Mouse (Mus musculus) MEL (cell line): ENCODE results near the gene Lpar3. TPM values are rescaled to one million over a fixed set of nuclear protein-coding genes. Genes with fewer than 3 reads are reported as not detected.

ENCODE experiments used
- DNase-seq: peaks from one replicate; pipeline ENCODE4 v3.0.0; 2011; ENCODE audit warnings: low read depth, low spot score
- H3K27ac ChIP-seq: 2 replicates; pipeline ENCODE4 v1.5.1; 2012; ENCODE audit warnings: low read depth, mild to moderate bottlenecking, control low read depth, low read length, moderate library complexity; ENCODE audit not compliant: control insufficient read depth
- H3K27me3 ChIP-seq, 2 experiments: fragments of 150-350 bp in 1 of 2; sonication (generic) in 1 of 2; 2 replicates each; pipeline ENCODE4 v1.6.1; 2012; ENCODE audit warnings: low read length in 2 of 2, mild to moderate bottlenecking in 2 of 2, improper control_type of control experiment in 1 of 2, moderate library complexity in 1 of 2; ENCODE audit not compliant: insufficient read depth in 2 of 2, control insufficient read depth in 1 of 2
- H3K36me3 ChIP-seq, 2 experiments: 2 replicates each; pipeline ENCODE4 v1.6.1; 2012 to 2014; ENCODE audit warnings: low read length in 2 of 2, improper control_type of control experiment in 1 of 2, inconsistent platforms in 1 of 2, mild to moderate bottlenecking in 1 of 2; ENCODE audit not compliant: insufficient read depth in 2 of 2, control insufficient read depth in 1 of 2
- H3K4me1 ChIP-seq, 2 experiments: fragments of 150-350 bp in 1 of 2; sonication (generic) in 1 of 2; 2 replicates each; pipeline ENCODE4 v1.6.1; 2012; ENCODE audit warnings: low read length in 2 of 2, improper control_type of control experiment in 1 of 2, mild to moderate bottlenecking in 1 of 2; ENCODE audit not compliant: insufficient read depth in 2 of 2, control insufficient read depth in 1 of 2
- H3K4me3 ChIP-seq, 2 experiments: fragments of 150-350 bp in 1 of 2; sonication (generic) in 1 of 2; 2 replicates each; pipeline ENCODE4 v1.5.1; 2012; ENCODE audit warnings: low read depth in 2 of 2, low read length in 2 of 2, mild to moderate bottlenecking in 2 of 2, moderate library complexity in 2 of 2, control low read depth in 1 of 2, improper control_type of control experiment in 1 of 2; ENCODE audit not compliant: control insufficient read depth in 1 of 2, insufficient read depth in 1 of 2
- H3K79me2 ChIP-seq: 2 replicates; pipeline ENCODE4 v1.6.1; 2012; ENCODE audit warnings: mild to moderate bottlenecking, low read length, moderate library complexity; ENCODE audit not compliant: control insufficient read depth, poor library complexity, insufficient read depth
- H3K9ac ChIP-seq: 2 replicates; pipeline ENCODE4 v1.6.1; 2012; ENCODE audit warnings: low read depth, mild to moderate bottlenecking, control low read depth, low read length, moderate library complexity; ENCODE audit not compliant: control insufficient read depth, poor library complexity, severe bottlenecking
- H3K9me3 ChIP-seq: fragments of 150-350 bp; sonication (generic); replicated peaks from 2 replicates; pipeline ENCODE4 v1.6.1; 2012; ENCODE audit warnings: mild to moderate bottlenecking, low read length, improper control_type of control experiment, moderate library complexity; ENCODE audit not compliant: insufficient read depth
- BHLHE40 ChIP-seq: IDR thresholded peaks from 2 replicates; pipeline ENCODE4 v1.6.1; 2012; ENCODE audit warnings: low read depth, mild to moderate bottlenecking, inconsistent platforms, low read length, improper control_type of control experiment, borderline replicate concordance
- CTCF ChIP-seq, 3 experiments: IDR thresholded peaks in 2 of 3; conservative IDR thresholded peaks in 1 of 3; 2 replicates each; pipeline ENCODE4 v1.5.1; 2011 to 2012; ENCODE audit warnings: low read length in 3 of 3, low read depth in 2 of 3, mild to moderate bottlenecking in 2 of 3, improper control_type of control experiment in 1 of 3, inconsistent platforms in 1 of 3, mixed read lengths in 1 of 3, moderate library complexity in 1 of 3; ENCODE audit not compliant: control insufficient read depth in 1 of 3, insufficient read depth in 1 of 3, poor library complexity in 1 of 3, severe bottlenecking in 1 of 3
- E2F4 ChIP-seq: IDR thresholded peaks from 2 replicates; pipeline ENCODE4 v1.6.1; 2011; ENCODE audit warnings: low read depth, low read length, improper control_type of control experiment, borderline replicate concordance
- ELF1 ChIP-seq: IDR thresholded peaks from 2 replicates; pipeline ENCODE4 v1.6.1; 2014; ENCODE audit warnings: low read depth, mild to moderate bottlenecking, inconsistent platforms, low read length, improper control_type of control experiment, moderate library complexity
- EP300 ChIP-seq, 2 experiments: IDR thresholded peaks; 2 replicates each; pipeline ENCODE4 v1.6.1; 2011; ENCODE audit warnings: improper control_type of control experiment in 2 of 2, low read length in 2 of 2, low read depth in 1 of 2, mild to moderate bottlenecking in 1 of 2
- ETS1 ChIP-seq: IDR thresholded peaks from 2 replicates; pipeline ENCODE4 v1.6.1; 2012; ENCODE audit warnings: low read depth, mild to moderate bottlenecking, inconsistent platforms, low read length, improper control_type of control experiment, moderate library complexity
- GABPA ChIP-seq: IDR thresholded peaks from 2 replicates; pipeline ENCODE4 v1.6.1; 2012; ENCODE audit warnings: low read depth, mild to moderate bottlenecking, inconsistent platforms, low read length, improper control_type of control experiment, moderate library complexity
- JUND ChIP-seq: IDR thresholded peaks from 2 replicates; pipeline ENCODE4 v1.6.1; 2011; ENCODE audit warnings: low read depth, mild to moderate bottlenecking, improper control_type of control experiment, low read length
- KAT2A ChIP-seq: conservative IDR thresholded peaks from 2 replicates; pipeline ENCODE4 v1.6.1; 2012; ENCODE audit warnings: low read depth, low read length, improper control_type of control experiment, inconsistent platforms
- MAFK ChIP-seq: IDR thresholded peaks from 2 replicates; pipeline ENCODE4 v1.6.1; 2011; ENCODE audit warnings: low read depth, mild to moderate bottlenecking, low read length, improper control_type of control experiment, borderline replicate concordance
- MAX ChIP-seq: IDR thresholded peaks from 2 replicates; pipeline ENCODE4 v1.6.1; 2011; ENCODE audit warnings: low read length, improper control_type of control experiment
- MEF2A ChIP-seq: IDR thresholded peaks from 2 replicates; pipeline ENCODE4 v1.6.1; 2014; ENCODE audit warnings: low read depth, mild to moderate bottlenecking, inconsistent platforms, low read length, improper control_type of control experiment; ENCODE audit not compliant: poor library complexity, insufficient replicate concordance, severe bottlenecking; ENCODE audit errors: extremely low read depth
- MXI1 ChIP-seq: IDR thresholded peaks from 2 replicates; pipeline ENCODE4 v1.6.1; 2011; ENCODE audit warnings: mild to moderate bottlenecking, low read depth, low read length, improper control_type of control experiment
- MYB ChIP-seq: IDR thresholded peaks from 2 replicates; pipeline ENCODE4 v1.6.1; 2011; ENCODE audit warnings: mild to moderate bottlenecking, low read depth, low read length, improper control_type of control experiment
- MYC ChIP-seq: IDR thresholded peaks from 2 replicates; pipeline ENCODE4 v1.6.1; 2011; ENCODE audit warnings: low read depth, mild to moderate bottlenecking, low read length, improper control_type of control experiment, moderate library complexity
- NRF1 ChIP-seq: IDR thresholded peaks from 2 replicates; pipeline ENCODE4 v1.6.1; 2014; ENCODE audit warnings: low read depth, mild to moderate bottlenecking, inconsistent platforms, low read length, improper control_type of control experiment, moderate library complexity; ENCODE audit not compliant: poor library complexity, insufficient read depth, severe bottlenecking
- POLR2A ChIP-seq, 2 experiments: IDR thresholded peaks; 2 replicates each; pipeline ENCODE4 v1.6.1; 2011 to 2012; ENCODE audit warnings: low read length in 2 of 2, mild to moderate bottlenecking in 2 of 2, control low read depth in 1 of 2, improper control_type of control experiment in 1 of 2, low read depth in 1 of 2, moderate library complexity in 1 of 2; ENCODE audit not compliant: control insufficient read depth in 1 of 2, insufficient read depth in 1 of 2, poor library complexity in 1 of 2
- POLR2AphosphoS2 ChIP-seq: IDR thresholded peaks from 2 replicates; pipeline ENCODE4 v1.6.1; 2011; ENCODE audit warnings: low read length, improper control_type of control experiment
- RAD21 ChIP-seq: IDR thresholded peaks from 2 replicates; pipeline ENCODE4 v1.6.1; 2011; ENCODE audit warnings: mild to moderate bottlenecking, low read depth, low read length, improper control_type of control experiment
- RCOR1 ChIP-seq: IDR thresholded peaks from 2 replicates; pipeline ENCODE4 v1.6.1; 2012; ENCODE audit warnings: low read depth, mild to moderate bottlenecking, inconsistent platforms, low read length, improper control_type of control experiment
- SIN3A ChIP-seq: IDR thresholded peaks from 2 replicates; pipeline ENCODE4 v1.6.1; 2012; ENCODE audit warnings: low read length, improper control_type of control experiment, inconsistent platforms
- TAL1 ChIP-seq: IDR thresholded peaks from 2 replicates; pipeline ENCODE4 v1.6.1; 2012; ENCODE audit warnings: mild to moderate bottlenecking, inconsistent platforms, low read length, moderate library complexity, mixed read lengths
- TBP ChIP-seq: IDR thresholded peaks from 2 replicates; pipeline ENCODE4 v1.8.0; 2011; ENCODE audit warnings: low read depth, low read length, improper control_type of control experiment
- TCF12 ChIP-seq: IDR thresholded peaks from 2 replicates; pipeline ENCODE4 v1.6.1; 2014; ENCODE audit warnings: low read depth, mild to moderate bottlenecking, inconsistent platforms, low read length, improper control_type of control experiment, moderate library complexity
- UBTF ChIP-seq: IDR thresholded peaks from 2 replicates; pipeline ENCODE4 v1.6.1; 2012; ENCODE audit warnings: low read depth, mild to moderate bottlenecking, inconsistent platforms, low read length, improper control_type of control experiment, moderate library complexity, borderline replicate concordance; ENCODE audit not compliant: insufficient read depth
- USF2 ChIP-seq, 2 experiments: IDR thresholded peaks; 2 replicates each; pipeline ENCODE4 v1.6.1; 2011 to 2012; ENCODE audit warnings: improper control_type of control experiment in 2 of 2, low read length in 2 of 2, borderline replicate concordance in 1 of 2, inconsistent platforms in 1 of 2, low read depth in 1 of 2, mild to moderate bottlenecking in 1 of 2; ENCODE audit not compliant: insufficient read depth in 1 of 2
- ZKSCAN1 ChIP-seq: IDR thresholded peaks from 2 replicates; pipeline ENCODE4 v1.6.1; 2012; ENCODE audit warnings: low read depth, mild to moderate bottlenecking, inconsistent platforms, low read length, improper control_type of control experiment, moderate library complexity
- polyA plus RNA-seq, 2 experiments: library from polyadenylated mRNA; stranded (reverse) in 1 of 2; unstranded in 1 of 2; fragments of >175 nt in 1 of 2; fragments of >200 nt in 1 of 2; gene quantifications; 2 replicates each; pipeline versions ENCODE4 v1.2.1 to v1.2.4; 2012; ENCODE audit warnings: low replicate concordance in 2 of 2, low read depth in 1 of 2; ENCODE audit not compliant: insufficient read length in 2 of 2, insufficient read depth in 1 of 2, missing spikeins in 1 of 2
- total RNA-seq: library from RNA; depleted of rRNA; stranded (reverse); fragments of 300-350 nt; gene quantifications from 2 replicates; pipeline ENCODE4 v1.2.3, GENCODE M21; 2012

Gene Lpar3
- total and polyA plus RNA-seq, 3 experiments: not detected

DNA sequence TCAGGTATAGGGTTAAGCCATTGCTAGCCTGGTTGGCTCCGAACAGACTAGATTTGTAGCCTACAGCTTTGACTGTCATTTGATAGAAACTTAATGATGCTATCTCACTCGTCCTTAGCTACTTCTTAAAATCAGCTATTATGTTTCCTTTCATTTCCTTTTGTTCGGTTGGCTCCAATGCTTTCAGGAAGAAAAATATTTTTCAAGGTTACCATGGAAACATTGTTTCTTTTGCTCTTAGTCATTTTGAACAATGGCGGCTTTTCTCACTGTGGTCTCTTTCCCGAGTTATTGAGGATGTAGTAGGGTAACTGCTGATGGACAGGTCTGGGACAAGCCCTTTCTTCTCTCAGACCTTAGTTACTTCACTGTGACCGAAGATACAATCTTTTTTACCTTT is 24.5 kb upstream of the Lpar3 start:
- DNase-seq: no peak
- Histone ChIP-seq H3K36me3 (no peaks in the 10 kb centered on the region), H3K4me3 (no peak overlapping the region)
- TF ChIP-seq TCF12 (no peak), MYB (no peak), EP300 (IDR thresholded peaks at IDR 0.05; ENCODE audit: low read depth in 1 of 2, low read length in 2 of 2) (no peak), JUND (no peak), MAX (no peak), BHLHE40 (no peak), RCOR1 (no peak), POLR2A (IDR thresholded peaks at IDR 0.05; ENCODE audit: control insufficient read depth in 1 of 2, insufficient read depth in 1 of 2, low read depth in 1 of 2, low read length in 2 of 2, poor library complexity in 1 of 2) (no peak), TBP (no peak), MAFK (no peak), MYC (no peak), MXI1 (no peak)
- TF ChIP-seq, all 39 proteins: peak for 0
- Histone ChIP-seq H3K79me2 (no peaks in the 10 kb centered on the region), H3K4me1 (no peaks in the 10 kb centered on the region), H3K9ac (no peak overlapping the region), H3K9me3 (no peaks in the 10 kb centered on the region), H3K27me3 (peaks cover 0 to 6% of the 10 kb centered on the region in 2 experiments; a peak in 2 of 4 replicates), H3K27ac (no peak overlapping the region)

DNA sequence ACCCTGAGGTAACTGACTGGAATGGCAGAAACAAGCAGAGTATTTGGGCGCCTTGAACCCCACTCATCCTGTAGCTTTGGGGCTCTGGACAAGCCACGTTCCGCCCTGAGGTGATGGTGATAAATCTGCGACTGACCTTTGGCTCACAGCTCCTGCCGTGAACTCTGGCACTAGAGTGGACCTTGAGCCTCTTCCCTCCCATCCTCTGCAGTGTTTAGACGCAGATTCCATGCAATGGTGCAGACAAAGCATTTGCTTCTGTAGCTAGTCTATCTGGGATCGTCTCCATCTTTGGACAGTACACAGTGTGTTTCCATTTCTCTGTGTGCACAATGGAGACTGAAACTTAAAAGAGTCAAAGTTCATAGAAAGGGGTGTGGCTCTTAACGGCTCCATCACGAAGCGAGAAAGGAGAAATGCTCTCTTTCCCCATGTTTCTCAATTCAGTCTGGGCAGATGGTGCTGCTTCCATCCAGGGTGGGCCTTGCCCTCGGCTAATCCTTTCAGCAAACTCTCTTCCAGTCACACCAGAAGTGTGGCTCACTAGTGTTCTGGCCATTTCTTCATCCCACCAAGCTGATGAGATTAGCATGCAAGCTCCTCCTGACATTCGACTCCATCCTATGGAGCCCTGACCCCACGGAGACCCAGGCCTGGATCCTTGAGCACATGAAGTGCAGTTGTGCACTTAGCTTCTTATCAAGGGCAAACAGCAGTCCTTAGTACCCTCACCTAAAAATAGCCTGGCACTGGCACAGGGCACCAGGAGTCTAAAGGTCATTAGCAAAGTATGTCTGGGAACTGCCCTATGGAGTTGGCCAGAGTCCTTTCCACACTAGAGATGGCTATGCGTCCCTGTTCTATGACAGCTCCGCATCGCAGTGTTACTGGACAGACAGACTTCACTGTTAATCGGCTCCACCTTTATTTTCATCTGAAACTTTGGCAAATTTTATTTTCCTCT is 23.7 kb upstream of the Lpar3 start:
- Histone ChIP-seq H3K4me1 (no peaks in the 10 kb centered on the region), H3K27me3 (peaks cover 0 to 6% of the 10 kb centered on the region in 2 experiments; a peak in 2 of 4 replicates), H3K9ac (no peak overlapping the region), H3K79me2 (no peaks in the 10 kb centered on the region), H3K9me3 (no peaks in the 10 kb centered on the region), H3K4me3 (no peak overlapping the region), H3K27ac (no peak overlapping the region), H3K36me3 (no peaks in the 10 kb centered on the region)
- TF ChIP-seq E2F4: no peak
- no peak for TF ChIP-seq MEF2A
- no peak for TF ChIP-seq ELF1
- no peak for TF ChIP-seq SIN3A
- TF ChIP-seq KAT2A: no peak
- no peak for TF ChIP-seq MXI1
- no peak for TF ChIP-seq USF2 (IDR thresholded peaks at IDR 0.05; ENCODE audit: borderline replicate concordance in 1 of 2, insufficient read depth in 1 of 2, low read depth in 1 of 2, low read length in 2 of 2)
- no peak for TF ChIP-seq RCOR1
- TF ChIP-seq ZKSCAN1: no peak
- no peak for TF ChIP-seq ETS1
- TF ChIP-seq CTCF (IDR thresholded peaks at IDR 0.05 in 2 of 3, conservative IDR thresholded peaks at IDR 0.05 in 1 of 3; ENCODE audit: control insufficient read depth in 1 of 3, insufficient read depth in 1 of 3, low read depth in 2 of 3, low read length in 3 of 3, poor library complexity in 1 of 3, severe bottlenecking in 1 of 3): no peak
- no peak for TF ChIP-seq NRF1
- TF ChIP-seq RAD21: no peak
- no peak for TF ChIP-seq TAL1
- no peak for TF ChIP-seq BHLHE40
- TF ChIP-seq MAFK: no peak
- no peak for TF ChIP-seq POLR2AphosphoS2
- TF ChIP-seq UBTF: no peak
- TF ChIP-seq GABPA: no peak
- DNase-seq: no peak
